Mouse (Mus musculus) embryonic fibroblast, embryonic 13.5 days (primary cell): Measurements from ENCODE around the gene Fam221b.
A peak's percentile ranks its signal among the peaks of the same experiment; 100 is the strongest.

Experiments
- CTCF ChIP-seq: IDR thresholded peaks from 2 replicates; pipeline ENCODE4 v1.5.1; 2011; ENCODE audit warnings: mild to moderate bottlenecking, control low read depth, low read length, moderate library complexity, borderline replicate concordance; ENCODE audit not compliant: insufficient read depth
- POLR2A ChIP-seq: IDR thresholded peaks from 2 replicates; pipeline ENCODE4 v1.6.1; 2011; ENCODE audit warnings: low read depth, mild to moderate bottlenecking, control low read depth, low read length, moderate library complexity

- TF ChIP-seq CTCF (no peak), POLR2A (peak; percentile 78)
Observed at GRCm38 (mm10) chr4:43668782-43669427, at the start of gene Fam221b, which contains the start of gene Tmem8b.
